Mouse (Mus musculus) inflammation-experienced regulatory T-cells, adult 6 months (primary cell): ENCODE measurements at regions not wholly inside any gene's neighbourhood (a gene's known extent, or its start where the extent isn't known, plus 50 kb on each side); places are given as distances from the start of the nearest gene placed in this dataset.

Experiments
- ATAC-seq: one replicate; pipeline ENCODE4 v1.8.0; 2017

DNA sequence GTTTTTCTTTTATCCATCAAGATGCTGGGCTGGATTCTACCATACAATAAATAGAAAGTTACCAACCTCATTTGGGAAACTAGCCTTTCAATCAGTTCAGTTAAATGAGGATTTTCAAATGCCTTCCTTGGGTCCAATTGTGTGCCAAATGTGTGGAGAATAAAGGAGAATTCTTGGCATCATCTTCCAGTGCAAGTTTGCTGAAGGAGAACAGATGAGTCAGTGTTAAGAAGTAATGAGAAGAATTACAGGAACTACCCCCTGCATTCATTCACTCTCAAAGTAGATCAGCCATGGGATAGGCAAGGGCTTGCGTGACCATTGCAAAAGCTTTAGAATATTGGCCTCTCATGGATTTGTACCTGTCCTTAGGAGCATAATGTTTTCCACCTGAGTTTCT, 193.4 kb upstream of the Man1a start:
- ATAC-seq = no peak

DNA sequence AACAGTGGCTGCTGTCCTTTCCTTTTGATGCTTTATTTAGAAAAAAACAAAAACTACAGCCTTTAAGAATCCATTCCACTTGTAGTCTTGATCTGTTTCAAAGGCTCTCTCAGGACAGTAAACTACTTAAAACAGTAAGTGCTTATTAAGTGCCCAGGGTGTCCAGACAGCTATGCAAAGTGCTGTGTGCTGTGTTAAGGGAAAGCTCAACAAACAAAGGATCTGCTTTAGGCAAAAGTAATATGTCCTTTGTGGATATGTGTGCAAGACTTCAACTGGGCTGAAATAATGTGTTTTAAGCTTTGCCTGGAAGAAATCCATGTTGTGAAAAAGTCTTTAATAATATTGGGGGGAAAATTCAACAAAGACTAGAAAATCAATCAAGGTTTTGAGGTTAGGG, 192.9 kb upstream of the Man1a start:
- ATAC-seq = no peak

DNA sequence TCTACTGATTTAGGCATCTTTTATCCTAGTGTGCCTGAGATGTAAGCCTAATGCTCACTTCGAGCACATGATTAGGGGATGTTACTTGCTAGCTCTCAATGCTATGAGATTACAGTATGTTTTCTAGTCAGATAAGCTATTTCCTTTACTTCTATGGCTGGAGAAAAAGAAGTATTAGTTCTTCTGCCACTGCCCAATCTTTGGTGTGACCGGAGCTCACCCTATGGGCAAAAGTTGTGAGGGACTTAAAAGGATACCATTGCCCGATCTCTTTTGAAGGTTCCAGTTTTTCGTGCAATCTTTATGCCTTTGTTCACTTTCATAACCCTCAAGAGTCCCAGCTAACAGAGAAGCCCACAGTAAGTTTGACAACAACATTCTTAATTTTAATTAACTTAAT, 190.2 kb upstream of the Man1a start:
- no peak for ATAC-seq

DNA sequence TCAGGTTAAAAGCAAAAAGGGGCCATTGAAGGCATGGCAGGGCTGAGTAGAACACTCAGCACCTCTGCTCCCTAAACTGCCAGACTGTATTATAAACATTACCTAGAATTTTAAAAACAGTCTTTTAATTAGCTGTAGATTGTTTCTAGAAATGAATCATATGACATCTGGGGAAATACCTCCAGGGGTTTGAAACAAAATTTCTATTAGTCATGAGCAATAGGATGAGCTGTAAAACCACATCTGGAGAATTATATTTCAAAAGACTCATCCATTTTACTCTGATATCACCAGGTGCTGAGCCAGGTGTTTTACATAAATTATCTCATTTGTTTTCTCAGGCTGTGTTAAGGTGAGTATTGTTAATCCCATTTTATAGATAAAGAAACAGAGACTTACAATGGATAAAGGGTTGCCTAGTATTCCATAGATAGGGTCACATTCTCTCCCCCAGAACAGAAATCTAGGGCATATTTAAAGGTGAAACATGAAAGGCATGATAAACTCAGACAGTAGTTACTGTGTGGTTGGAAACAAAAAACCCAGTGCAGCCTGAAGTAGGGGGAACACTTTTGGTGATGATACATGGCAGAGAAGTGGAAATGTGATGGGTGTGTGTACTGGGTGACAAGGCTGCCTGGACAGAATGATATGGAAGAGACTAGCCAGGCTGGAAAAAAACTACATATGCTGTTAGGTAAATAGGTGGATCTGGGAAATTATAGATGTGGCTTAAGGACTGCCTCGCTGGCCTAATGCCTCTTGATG, 178.6 kb upstream of the Man1a start:
- ATAC-seq = peak; percentile 92

DNA sequence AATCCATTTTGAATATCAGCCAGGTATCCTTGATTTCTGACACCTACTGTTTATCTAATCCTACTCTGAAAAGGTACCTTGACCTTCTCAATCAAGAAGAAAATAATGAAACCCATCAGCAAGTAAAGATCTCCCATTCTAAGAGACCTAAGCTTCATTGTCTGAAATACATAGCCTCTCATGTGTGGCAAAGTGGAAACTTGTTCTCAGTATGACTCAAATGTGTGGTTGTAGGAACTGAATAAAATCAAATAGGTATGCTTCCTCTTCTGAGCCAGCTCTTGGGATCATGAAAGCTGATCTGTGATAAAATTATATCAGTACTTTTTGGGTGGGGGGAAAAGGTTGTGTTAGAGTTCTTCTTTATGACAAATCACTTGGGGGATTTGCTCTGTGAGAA, 168.6 kb upstream of the Man1a start:
- ATAC-seq = no peak

DNA sequence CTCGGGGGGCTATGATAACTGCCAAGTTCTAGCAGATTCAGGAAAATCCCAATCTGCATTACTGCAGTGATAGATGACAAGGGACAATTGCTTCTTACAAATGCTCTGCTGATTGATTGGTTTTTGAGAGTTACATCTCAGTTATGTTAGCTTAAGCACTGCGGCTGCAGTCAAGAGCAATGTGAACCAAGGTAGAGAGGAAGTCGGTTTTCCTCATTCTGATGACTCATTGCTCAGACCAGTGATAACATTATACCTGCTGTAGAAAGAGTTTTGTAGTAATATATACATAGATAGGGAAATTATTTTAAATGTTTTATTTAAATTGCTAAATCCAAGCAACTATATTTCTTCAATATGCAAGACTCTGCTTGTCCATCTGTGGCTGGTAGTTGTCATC, 126.0 kb upstream of the Man1a start:
- no peak for ATAC-seq

DNA sequence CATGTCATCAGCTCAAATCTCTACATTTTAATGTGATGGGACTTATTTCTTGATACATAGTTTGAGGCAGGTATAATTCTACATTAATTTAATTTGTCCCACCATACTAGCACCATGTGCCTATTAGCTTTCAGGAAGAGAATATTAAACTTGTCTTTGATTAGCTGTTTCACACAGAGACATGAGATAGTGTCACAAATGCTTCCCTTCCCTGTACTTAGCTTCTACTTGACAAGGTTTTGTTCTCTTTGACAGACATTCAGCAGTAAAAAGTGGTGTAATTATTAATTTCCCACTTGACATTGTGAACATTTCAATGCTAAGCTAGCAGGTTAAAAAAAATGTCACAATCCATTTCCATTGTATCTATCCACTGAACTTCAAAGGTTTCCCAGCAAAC, 125.3 kb upstream of the Man1a start:
- ATAC-seq = no peak

DNA sequence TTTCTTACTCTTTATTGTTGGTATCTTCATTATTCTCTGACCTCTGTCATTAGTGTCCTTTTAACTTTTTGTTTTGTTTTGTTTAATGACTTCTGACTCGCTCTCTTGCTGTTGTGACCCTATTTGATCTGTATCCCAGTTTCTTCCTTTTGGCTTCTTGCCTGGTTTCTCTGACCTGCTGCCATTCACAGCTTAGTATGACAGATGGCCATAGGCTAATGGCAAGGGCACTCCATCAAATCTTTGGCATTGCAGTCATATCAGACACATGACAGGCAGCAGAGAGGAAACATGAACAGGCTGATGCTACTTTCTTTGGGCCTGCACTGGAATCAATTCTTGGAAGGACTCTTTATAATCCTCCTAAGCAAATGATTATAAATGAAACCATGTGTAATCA, 106.3 kb upstream of the Man1a start:
- no peak for ATAC-seq

DNA sequence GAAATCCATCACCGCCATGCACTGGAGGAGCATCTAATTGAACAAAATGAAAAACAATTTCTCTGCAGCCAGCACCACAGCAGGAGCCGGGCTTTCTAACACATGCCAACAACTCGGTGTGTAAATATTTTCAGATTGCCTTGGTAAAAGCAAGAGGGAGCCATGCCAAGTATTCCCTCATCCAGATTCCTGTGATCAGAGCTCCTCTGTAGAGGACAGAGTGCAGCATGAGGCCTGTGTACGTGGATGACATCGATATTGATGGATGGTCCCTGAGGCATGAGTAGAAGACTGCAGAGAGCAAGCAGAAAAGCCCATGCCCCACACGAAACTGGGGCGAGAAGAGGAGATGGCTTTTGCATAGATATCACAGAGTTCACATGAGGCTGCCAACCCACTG, 92.9 kb upstream of the Man1a start:
- ATAC-seq = no peak

DNA sequence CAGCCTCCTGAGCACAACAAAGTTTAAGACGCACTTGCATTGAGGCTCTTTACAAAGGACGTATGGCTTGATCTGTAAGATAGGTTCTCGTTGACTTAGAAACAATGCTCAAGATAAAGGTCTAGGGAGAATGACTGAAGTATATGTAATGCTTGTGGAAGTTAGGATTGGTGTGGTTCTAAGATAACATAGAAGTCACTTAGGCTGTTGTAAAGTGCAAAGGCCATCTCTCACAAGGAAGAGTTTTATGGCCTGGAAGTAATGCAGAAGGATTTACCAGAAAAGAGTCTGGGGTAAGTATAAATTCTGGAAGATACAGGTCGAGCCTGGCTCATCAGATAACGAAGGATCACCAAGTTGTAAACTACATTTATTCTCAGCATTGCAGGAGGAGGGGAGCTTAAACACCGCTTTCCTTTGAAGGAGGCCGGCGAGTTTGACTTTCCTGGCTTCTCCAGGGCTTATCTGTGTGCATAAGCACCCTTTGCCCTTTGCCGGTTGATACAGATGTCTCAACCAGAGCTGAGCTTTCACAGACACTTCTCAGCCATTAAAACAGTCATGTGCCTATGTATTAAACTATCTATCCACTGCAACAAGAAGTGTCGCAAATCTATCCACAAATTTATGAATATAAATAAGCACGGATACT, 84.8 kb upstream of the Man1a start:
- ATAC-seq = no peak

DNA sequence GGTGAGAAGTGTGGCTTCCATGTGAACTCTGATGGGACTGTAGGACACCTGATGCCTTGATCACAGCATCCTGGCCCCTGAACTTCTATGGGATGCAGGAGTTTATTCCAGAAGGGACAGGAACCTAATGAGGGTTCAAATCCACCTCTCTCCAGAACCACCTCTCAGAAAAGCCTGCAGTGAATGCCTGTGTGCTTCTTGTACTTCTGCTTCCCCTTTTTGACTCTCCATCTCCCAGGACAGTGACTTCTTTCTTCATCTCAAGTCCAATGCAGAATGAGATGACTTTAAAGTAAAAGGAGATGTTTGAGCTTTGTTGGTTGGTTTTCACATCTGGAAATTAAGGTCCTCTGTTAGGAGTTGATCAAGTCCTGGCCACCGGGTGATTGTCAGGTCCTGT, 77.5 kb upstream of the Man1a start:
- ATAC-seq = no peak

DNA sequence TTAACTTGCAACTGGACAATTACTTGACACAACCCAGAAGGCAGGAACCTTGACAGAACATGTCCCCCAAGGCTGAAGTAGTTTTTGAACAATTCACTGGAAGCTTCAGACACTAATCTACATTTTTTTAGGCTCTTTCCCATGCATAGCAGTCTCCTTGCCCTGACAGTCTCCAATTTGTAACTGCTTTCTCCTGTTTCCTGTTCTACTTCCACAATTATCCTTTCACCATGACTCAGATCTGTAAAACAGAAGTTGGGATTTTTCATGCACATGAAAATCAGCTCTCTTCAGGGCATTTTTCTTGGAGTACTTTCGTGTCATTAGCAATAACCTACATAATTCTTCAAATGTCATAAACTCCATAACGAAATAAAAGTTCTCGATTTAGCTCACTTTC, 56.2 kb upstream of the Man1a start:
- ATAC-seq = no peak
